Mouse (Mus musculus): ENCODE data around the gene Dvl1. TPM values are rescaled to one million over a fixed set of nuclear protein-coding genes. Genes with fewer than 3 reads are reported as not detected.

Gene Dvl1
- polyA plus RNA-seq, 1 experiment from 2014 or later, result 15.3 TPM

- Histone ChIP-seq H3K4me1 (ENCODE audit: control insufficient read depth, insufficient read depth, low read length) (no peaks in the 10 kb centered on the region), H3K9ac (replicated peaks; ENCODE audit: low read length) (no peak overlapping the region), H3K4me3 (replicated peaks; ENCODE audit: low read depth, low read length) (no peak overlapping the region), H3K27ac (replicated peaks; ENCODE audit: low read depth, low read length) (no peak overlapping the region), H3K4me2 (ENCODE audit: low read length) (no peak overlapping the region), H3K27me3 (ENCODE audit: control insufficient read depth, insufficient read depth, low read length) (no peaks in the 10 kb centered on the region), H3K9me3 (ENCODE audit: control insufficient read depth, low read length) (no peaks in the 10 kb centered on the region), H3K36me3 (ENCODE audit: control insufficient read depth, insufficient read depth, low read length) (peaks cover 96% of the 10 kb centered on the region)
- DNase-seq, result peak; percentile 46
- WGBS, result 74% methylated on average over 7 of the region's 7 CpGs
- ATAC-seq (ENCODE audit: low FRiP score, low TSS enrichment), result no peak
Observed at GRCm38 (mm10) chr4:155821025-155821424, 26.2 kb upstream of the Dvl1 start.

DNA sequence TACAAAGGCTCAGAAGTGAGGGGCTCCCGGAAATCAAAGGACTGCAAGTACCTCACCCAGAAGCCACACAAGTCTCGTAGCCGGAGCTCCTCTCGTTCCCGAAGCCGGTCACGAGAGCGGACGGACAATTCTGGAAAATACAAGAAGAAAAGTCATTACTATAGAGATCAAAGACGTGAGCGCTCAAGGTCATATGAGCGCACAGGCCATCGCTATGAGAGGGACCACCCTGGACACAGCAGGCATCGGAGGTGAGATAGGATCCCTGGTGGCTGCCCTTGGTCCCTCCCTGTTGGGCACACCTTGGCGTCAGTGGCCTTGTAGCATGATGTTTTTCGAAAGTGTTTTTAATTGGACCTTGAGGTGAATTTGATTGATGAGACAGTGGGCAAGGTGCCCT, 23.8 kb upstream of the Dvl1 start:
- H3K9ac ChIP-seq (replicated peaks; ENCODE audit: low read length), result no peak overlapping the region
- no peak for ATAC-seq (ENCODE audit: low FRiP score, low TSS enrichment)

DNA sequence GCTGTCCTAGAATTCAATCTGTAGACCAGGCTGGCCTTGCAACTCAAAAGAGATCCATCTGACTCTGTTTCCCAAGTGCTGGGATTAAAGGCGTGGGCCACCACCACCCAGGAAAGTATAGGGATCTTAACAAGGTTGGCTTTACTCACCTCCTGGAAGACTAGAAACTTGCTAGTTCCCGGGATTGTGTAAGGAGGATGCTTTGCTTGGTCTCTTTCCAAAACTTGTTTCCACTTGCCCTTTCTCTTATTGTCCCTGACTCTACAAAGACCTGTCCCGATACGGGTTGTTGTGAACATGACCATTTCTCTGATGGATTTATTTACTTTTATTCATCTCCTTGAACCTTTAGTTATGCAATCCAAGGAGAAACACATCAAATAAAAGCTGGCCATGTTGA, 17.3 kb upstream of the Dvl1 start:
- Histone ChIP-seq H3K4me1 (ENCODE audit: control insufficient read depth, insufficient read depth, low read length) (peaks cover 9% of the 10 kb centered on the region), H3K4me2 (ENCODE audit: low read length) (no peak overlapping the region), H3K27ac (replicated peaks; ENCODE audit: low read depth, low read length) (no peak overlapping the region), H3K27me3 (ENCODE audit: control insufficient read depth, insufficient read depth, low read length) (no peaks in the 10 kb centered on the region), H3K9me3 (ENCODE audit: control insufficient read depth, low read length) (no peaks in the 10 kb centered on the region), H3K4me3 (replicated peaks; ENCODE audit: low read depth, low read length) (no peak overlapping the region), H3K9ac (replicated peaks; ENCODE audit: low read length) (no peak overlapping the region), H3K36me3 (ENCODE audit: control insufficient read depth, insufficient read depth, low read length) (peaks cover 36% of the 10 kb centered on the region)
- DNase-seq, result no peak
- 95% methylated on average over 4 of the region's 4 CpGs for WGBS
- ATAC-seq (ENCODE audit: low FRiP score, low TSS enrichment), result no peak

More for the DNA sequence above, 23.8 kb upstream of the Dvl1 start:
- Histone ChIP-seq H3K4me3 (replicated peaks; ENCODE audit: low read depth, low read length) (no peak overlapping the region), H3K4me1 (ENCODE audit: control insufficient read depth, insufficient read depth, low read length) (no peaks in the 10 kb centered on the region), H3K27ac (replicated peaks; ENCODE audit: low read depth, low read length) (no peak overlapping the region), H3K36me3 (ENCODE audit: control insufficient read depth, insufficient read depth, low read length) (peaks cover 92% of the 10 kb centered on the region), H3K27me3 (ENCODE audit: control insufficient read depth, insufficient read depth, low read length) (no peaks in the 10 kb centered on the region), H3K9me3 (ENCODE audit: control insufficient read depth, low read length) (no peaks in the 10 kb centered on the region), H3K4me2 (ENCODE audit: low read length) (no peak overlapping the region)
- no peak for DNase-seq
- WGBS, result 97% methylated on average over 16 of the region's 16 CpGs

- H3K27ac ChIP-seq (replicated peaks; ENCODE audit: low read depth, low read length), result no peak overlapping the region
- ATAC-seq (ENCODE audit: low FRiP score, low TSS enrichment) (no peak), DNase-seq (no peak)
- peaks cover 29% of the 10 kb centered on the region for H3K36me3 ChIP-seq (ENCODE audit: control insufficient read depth, insufficient read depth, low read length)
- H3K4me3 ChIP-seq (replicated peaks; ENCODE audit: low read depth, low read length), result peak overlapping the region; percentile 76; the same call in 1 of the 2 replicates
- no peak overlapping the region for H3K9ac ChIP-seq (replicated peaks; ENCODE audit: low read length)
- H3K4me2 ChIP-seq (ENCODE audit: low read length), result peak overlapping the region; percentile 99
- no peaks in the 10 kb centered on the region for H3K9me3 ChIP-seq (ENCODE audit: control insufficient read depth, low read length)
- no peaks in the 10 kb centered on the region for H3K27me3 ChIP-seq (ENCODE audit: control insufficient read depth, insufficient read depth, low read length)
- WGBS, result 51% methylated on average over 8 of the region's 8 CpGs
- H3K4me1 ChIP-seq (ENCODE audit: control insufficient read depth, insufficient read depth, low read length), result peaks cover 9% of the 10 kb centered on the region
Observed at GRCm38 (mm10) chr4:155830596-155830995, 16.6 kb upstream of the Dvl1 start.

DNA sequence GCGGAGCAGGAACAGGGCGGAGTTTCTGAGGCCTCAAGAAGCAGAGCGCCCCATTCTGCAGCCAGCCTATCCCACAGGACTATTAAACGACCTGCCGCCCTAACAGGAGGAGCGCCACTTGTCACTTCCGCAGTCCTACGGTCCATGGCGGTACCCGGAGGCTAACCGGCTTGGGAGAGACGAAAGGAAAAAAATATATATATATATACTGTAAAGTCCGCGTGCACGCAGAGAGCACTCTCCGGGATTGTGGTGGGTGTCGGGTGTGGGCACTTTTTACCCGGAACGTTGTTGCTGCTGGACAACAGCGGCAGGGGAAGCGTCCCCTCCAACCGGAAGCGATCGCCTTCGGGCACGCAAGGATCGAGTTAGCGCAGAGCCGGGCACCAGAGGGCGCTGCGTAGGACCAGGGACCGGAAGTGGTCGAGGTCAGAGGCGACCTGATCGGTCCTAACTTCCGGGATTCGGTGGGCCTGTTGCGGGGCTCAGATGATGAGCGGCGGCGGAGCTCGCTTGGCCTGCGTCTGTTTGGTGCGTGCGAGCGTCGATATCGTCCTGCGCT, 15.9 kb upstream of the Dvl1 start, which contains the start of gene Aurkaip1:
Gene Aurkaip1, plus strand, starts transcription at position 68 of the 562 bp plus-strand sequence.
- no peaks in the 10 kb centered on the region for H3K27me3 ChIP-seq (ENCODE audit: control insufficient read depth, insufficient read depth, low read length)
- peaks cover 25% of the 10 kb centered on the region for H3K36me3 ChIP-seq (ENCODE audit: control insufficient read depth, insufficient read depth, low read length)
- no peaks in the 10 kb centered on the region for H3K9me3 ChIP-seq (ENCODE audit: control insufficient read depth, low read length)
- H3K27ac ChIP-seq (replicated peaks; ENCODE audit: low read depth, low read length), result peak within 1 kb of the TSS; percentile 84
- H3K4me1 ChIP-seq (ENCODE audit: control insufficient read depth, insufficient read depth, low read length), result peaks cover 9% of the 10 kb centered on the region
- H3K4me2 ChIP-seq (ENCODE audit: low read length), result peak within 1 kb of the TSS; percentile 99
- WGBS, result under 1% methylated on average over 49 of the region's 49 CpGs
- H3K9ac ChIP-seq (replicated peaks; ENCODE audit: low read length), result peak within 1 kb of the TSS; percentile 82
- ATAC-seq (ENCODE audit: low FRiP score, low TSS enrichment), result peak; percentile 91
- H3K4me3 ChIP-seq (replicated peaks; ENCODE audit: low read depth, low read length), result peak within 1 kb of the TSS; percentile 76
- DNase-seq, result peak; percentile 98

- Histone ChIP-seq H3K4me1 (ENCODE audit: control insufficient read depth, insufficient read depth, low read length) (peaks cover 9% of the 10 kb centered on the region), H3K27ac (replicated peaks; ENCODE audit: low read depth, low read length) (peak overlapping the region; percentile 84), H3K36me3 (ENCODE audit: control insufficient read depth, insufficient read depth, low read length) (peaks cover 20% of the 10 kb centered on the region), H3K9ac (replicated peaks; ENCODE audit: low read length) (peak overlapping the region; percentile 82), H3K9me3 (ENCODE audit: control insufficient read depth, low read length) (no peaks in the 10 kb centered on the region), H3K27me3 (ENCODE audit: control insufficient read depth, insufficient read depth, low read length) (no peaks in the 10 kb centered on the region), H3K4me2 (ENCODE audit: low read length) (peak overlapping the region; percentile 99), H3K4me3 (replicated peaks; ENCODE audit: low read depth, low read length) (peak overlapping the region; percentile 76)
- ATAC-seq (ENCODE audit: low FRiP score, low TSS enrichment) (peak; percentile 19; the same call in 1 of the 2 replicates), DNase-seq (no peak)
- WGBS, result 1% methylated on average over 25 of the region's 25 CpGs
Observed at GRCm38 (mm10) chr4:155831831-155832230, 15.4 kb upstream of the Dvl1 start.

- no peaks in the 10 kb centered on the region for H3K9me3 ChIP-seq (ENCODE audit: control insufficient read depth, low read length)
- H3K27ac ChIP-seq (replicated peaks; ENCODE audit: low read depth, low read length), result no peak overlapping the region
- peaks cover 19% of the 10 kb centered on the region for H3K36me3 ChIP-seq (ENCODE audit: control insufficient read depth, insufficient read depth, low read length)
- WGBS, result 59% methylated on average over 10 of the region's 10 CpGs
- no peaks in the 10 kb centered on the region for H3K27me3 ChIP-seq (ENCODE audit: control insufficient read depth, insufficient read depth, low read length)
- peaks cover 9% of the 10 kb centered on the region for H3K4me1 ChIP-seq (ENCODE audit: control insufficient read depth, insufficient read depth, low read length)
- ATAC-seq (ENCODE audit: low FRiP score, low TSS enrichment) (no peak), DNase-seq (no peak)
- peak overlapping the region; percentile 99 for H3K4me2 ChIP-seq (ENCODE audit: low read length)
- H3K9ac ChIP-seq (replicated peaks; ENCODE audit: low read length), result peak overlapping the region; percentile 82
- H3K4me3 ChIP-seq (replicated peaks; ENCODE audit: low read depth, low read length), result peak overlapping the region; percentile 76
Observed at GRCm38 (mm10) chr4:155832321-155832720, 14.9 kb upstream of the Dvl1 start.

GRCm38 (mm10) chr4:155833234-155833633, 14.0 kb upstream of the Dvl1 start:
- no peak for ATAC-seq (ENCODE audit: low FRiP score, low TSS enrichment)

DNA sequence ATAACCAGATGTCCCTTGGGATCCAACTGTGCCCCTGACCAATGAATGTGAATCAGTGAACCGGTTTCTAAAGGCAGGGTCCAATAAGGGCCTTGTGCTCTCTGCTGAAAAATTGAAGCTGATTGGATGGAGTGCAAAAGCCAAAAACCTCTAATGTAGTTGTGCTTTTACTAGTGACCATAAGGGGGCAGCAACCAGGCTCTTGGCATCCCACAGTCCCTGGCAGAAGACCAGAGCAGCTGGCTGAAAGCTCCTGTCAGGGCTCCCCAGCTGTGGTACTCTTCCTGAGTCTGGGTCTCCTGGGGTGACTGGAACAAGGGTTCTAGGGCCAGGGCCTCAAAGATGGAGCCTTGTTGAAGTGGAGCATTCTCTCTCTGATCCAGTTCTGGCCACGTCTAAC, 13.4 kb upstream of the Dvl1 start:
- no peak for ATAC-seq (ENCODE audit: low FRiP score, low TSS enrichment)
- Histone ChIP-seq H3K36me3 (ENCODE audit: control insufficient read depth, insufficient read depth, low read length) (peaks cover 6% of the 10 kb centered on the region), H3K27me3 (ENCODE audit: control insufficient read depth, insufficient read depth, low read length) (no peaks in the 10 kb centered on the region), H3K27ac (replicated peaks; ENCODE audit: low read depth, low read length) (peak overlapping the region; percentile 49; the same call in 1 of the 2 replicates), H3K9me3 (ENCODE audit: control insufficient read depth, low read length) (no peaks in the 10 kb centered on the region), H3K4me3 (replicated peaks; ENCODE audit: low read depth, low read length) (no peak overlapping the region), H3K4me2 (ENCODE audit: low read length) (no peak overlapping the region), H3K4me1 (ENCODE audit: control insufficient read depth, insufficient read depth, low read length) (peaks cover 9% of the 10 kb centered on the region), H3K9ac (replicated peaks; ENCODE audit: low read length) (0 out of 2 replicates have a peak overlapping the region, but pooled peaks have one; percentile 12)
- DNase-seq, result peak; percentile 86
- WGBS, result 42% methylated on average over 2 of the region's 2 CpGs

More at GRCm38 (mm10) chr4:155833234-155833633, 14.0 kb upstream of the Dvl1 start:
- H3K4me1 ChIP-seq (ENCODE audit: control insufficient read depth, insufficient read depth, low read length), result peaks cover 9% of the 10 kb centered on the region
- no peak for DNase-seq
- H3K4me3 ChIP-seq (replicated peaks; ENCODE audit: low read depth, low read length), result no peak overlapping the region
- WGBS, result 89% methylated on average over 4 of the region's 4 CpGs
- H3K27ac ChIP-seq (replicated peaks; ENCODE audit: low read depth, low read length), result no peak overlapping the region
- H3K27me3 ChIP-seq (ENCODE audit: control insufficient read depth, insufficient read depth, low read length), result no peaks in the 10 kb centered on the region
- no peak overlapping the region for H3K4me2 ChIP-seq (ENCODE audit: low read length)
- H3K9me3 ChIP-seq (ENCODE audit: control insufficient read depth, low read length), result no peaks in the 10 kb centered on the region
- H3K9ac ChIP-seq (replicated peaks; ENCODE audit: low read length), result no peak overlapping the region
- peaks cover 10% of the 10 kb centered on the region for H3K36me3 ChIP-seq (ENCODE audit: control insufficient read depth, insufficient read depth, low read length)
